Mouse (Mus musculus): ENCODE results near the gene Pla2g4a. TPM values are rescaled to one million over a fixed set of nuclear protein-coding genes. Genes with fewer than 3 reads are reported as not detected.

The Pla2g4a gene
- total and polyA plus RNA-seq, 2 experiments from 2014 or later = 0.93 to 1.3 TPM

DNA sequence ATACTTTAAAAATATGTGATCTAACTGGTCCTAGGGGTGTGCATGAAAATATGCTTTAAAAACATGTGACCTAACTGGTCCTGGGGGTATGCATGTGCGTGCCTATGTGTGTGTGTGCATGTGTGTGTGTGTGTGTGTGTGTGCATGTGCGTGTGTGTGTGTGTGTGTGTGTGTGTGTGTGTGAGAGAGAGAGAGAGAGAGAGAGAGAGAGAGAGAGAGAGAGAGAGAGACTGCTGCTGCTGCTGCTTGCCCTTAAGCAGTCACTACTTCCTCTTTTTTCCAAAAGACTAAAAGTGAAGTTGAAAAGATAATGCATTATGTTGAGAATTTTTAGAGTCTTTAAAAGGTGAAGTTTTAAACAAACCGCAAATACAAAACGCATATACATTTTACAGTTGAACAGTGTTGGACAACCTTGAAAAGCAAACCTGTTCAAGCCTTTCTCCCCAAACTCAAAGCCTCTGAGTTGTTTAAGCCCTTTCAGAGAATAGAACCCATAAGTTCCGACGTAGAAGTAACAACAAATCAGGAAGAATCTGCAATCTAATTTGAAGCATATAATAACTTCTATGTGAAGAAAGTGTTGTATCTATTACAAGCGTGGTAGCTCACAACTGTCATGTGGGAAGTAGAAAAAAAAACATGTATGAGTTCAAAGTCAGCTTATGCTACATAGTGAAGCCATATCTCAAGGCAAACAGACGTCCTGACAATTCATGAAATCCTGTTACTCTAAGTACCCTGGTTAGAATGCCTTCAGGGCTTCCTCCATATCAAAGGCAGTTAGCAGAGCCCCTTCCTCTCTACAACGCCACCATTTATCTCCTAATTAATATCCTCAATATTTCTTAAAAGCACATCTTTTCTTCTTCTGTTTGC is 574 bp upstream of the Pla2g4a start:
- Histone ChIP-seq H3K9me3 (ENCODE audit: low read length) (no peaks in the 10 kb centered on the region), H3K4me2 (ENCODE audit: low read depth, low read length, poor library complexity, severe bottlenecking) (peak overlapping the region; percentile 55), H3K4me3 (ENCODE audit: low read depth, low read length) (peak overlapping the region; percentile 31; the same call in 1 of the 2 replicates), H3K4me1 (ENCODE audit: insufficient read depth, low read length) (no peaks in the 10 kb centered on the region), H3K27me3 (ENCODE audit: insufficient read depth, low read length) (no peaks in the 10 kb centered on the region), H3K36me3 (ENCODE audit: insufficient read depth, low read length) (no peaks in the 10 kb centered on the region), H3K27ac (ENCODE audit: low read depth, low read length) (no peak overlapping the region), H3K9ac (replicated peaks; ENCODE audit: low read length, poor library complexity, severe bottlenecking) (no peak overlapping the region)
- 73% methylated on average over 9 of the region's 9 CpGs for WGBS
- TF ChIP-seq CTCF (IDR thresholded peaks at IDR 0.05) = no peak
- ATAC-seq (ENCODE audit: low FRiP score) (no peak), DNase-seq (ENCODE audit: low spot score) (no peak)

- no peaks in the 10 kb centered on the region for H3K36me3 ChIP-seq (ENCODE audit: insufficient read depth, low read length)
- H3K4me3 ChIP-seq (ENCODE audit: low read depth, low read length) = no peak overlapping the region
- no peaks in the 10 kb centered on the region for H3K9me3 ChIP-seq (ENCODE audit: low read length)
- WGBS = 96% methylated on average over 4 of the region's 4 CpGs
- H3K4me1 ChIP-seq (ENCODE audit: insufficient read depth, low read length) = no peaks in the 10 kb centered on the region
- TF ChIP-seq CTCF (IDR thresholded peaks at IDR 0.05) = no peak
- no peak overlapping the region for H3K9ac ChIP-seq (replicated peaks; ENCODE audit: low read length, poor library complexity, severe bottlenecking)
- H3K4me2 ChIP-seq (ENCODE audit: low read depth, low read length, poor library complexity, severe bottlenecking) = no peak overlapping the region
- ATAC-seq (ENCODE audit: low FRiP score) = no peak
- no peak for DNase-seq (ENCODE audit: low spot score)
- no peak overlapping the region for H3K27ac ChIP-seq (ENCODE audit: low read depth, low read length)
- no peaks in the 10 kb centered on the region for H3K27me3 ChIP-seq (ENCODE audit: insufficient read depth, low read length)
Observed at GRCm38 (mm10) chr1:149960251-149960650, 839 bp downstream of the Pla2g4a start.

GRCm38 (mm10) chr1:149959069-149959468 is 2.0 kb downstream of the Pla2g4a start:
- no peaks in the 10 kb centered on the region for H3K4me1 ChIP-seq (ENCODE audit: insufficient read depth, low read length)
- no peak overlapping the region for H3K9ac ChIP-seq (replicated peaks; ENCODE audit: low read length, poor library complexity, severe bottlenecking)
- no peak overlapping the region for H3K27ac ChIP-seq (ENCODE audit: low read depth, low read length)
- no peaks in the 10 kb centered on the region for H3K9me3 ChIP-seq (ENCODE audit: low read length)
- no peaks in the 10 kb centered on the region for H3K36me3 ChIP-seq (ENCODE audit: insufficient read depth, low read length)
- ATAC-seq (ENCODE audit: low FRiP score) (no peak), DNase-seq (ENCODE audit: low spot score) (no peak)
- 82% methylated on average over 1 of the region's 1 CpGs for WGBS
- H3K27me3 ChIP-seq (ENCODE audit: insufficient read depth, low read length) = no peaks in the 10 kb centered on the region
- H3K4me2 ChIP-seq (ENCODE audit: low read depth, low read length, poor library complexity, severe bottlenecking) = no peak overlapping the region
- no peak for TF ChIP-seq CTCF (IDR thresholded peaks at IDR 0.05)
- no peak overlapping the region for H3K4me3 ChIP-seq (ENCODE audit: low read depth, low read length)

- 82% methylated on average over 4 of the region's 4 CpGs for WGBS
- no peak overlapping the region for H3K4me2 ChIP-seq (ENCODE audit: low read depth, low read length, poor library complexity, severe bottlenecking)
- H3K9ac ChIP-seq (replicated peaks; ENCODE audit: low read length, poor library complexity, severe bottlenecking) = no peak overlapping the region
- no peaks in the 10 kb centered on the region for H3K9me3 ChIP-seq (ENCODE audit: low read length)
- H3K36me3 ChIP-seq (ENCODE audit: insufficient read depth, low read length) = no peaks in the 10 kb centered on the region
- no peak for DNase-seq (ENCODE audit: low spot score)
- no peak for ATAC-seq (ENCODE audit: low FRiP score)
- TF ChIP-seq CTCF (IDR thresholded peaks at IDR 0.05) = no peak
- no peaks in the 10 kb centered on the region for H3K4me1 ChIP-seq (ENCODE audit: insufficient read depth, low read length)
- no peak overlapping the region for H3K27ac ChIP-seq (ENCODE audit: low read depth, low read length)
- no peak overlapping the region for H3K4me3 ChIP-seq (ENCODE audit: low read depth, low read length)
- no peaks in the 10 kb centered on the region for H3K27me3 ChIP-seq (ENCODE audit: insufficient read depth, low read length)
Observed at GRCm38 (mm10) chr1:149955482-149955881, 5.6 kb downstream of the Pla2g4a start.

GRCm38 (mm10) chr1:149954026-149954425 is 7.1 kb downstream of the Pla2g4a start:
- Histone ChIP-seq H3K4me2 (ENCODE audit: low read depth, low read length, poor library complexity, severe bottlenecking) (no peak overlapping the region), H3K36me3 (ENCODE audit: insufficient read depth, low read length) (no peaks in the 10 kb centered on the region), H3K4me3 (ENCODE audit: low read depth, low read length) (no peak overlapping the region), H3K9ac (replicated peaks; ENCODE audit: low read length, poor library complexity, severe bottlenecking) (no peak overlapping the region), H3K27ac (ENCODE audit: low read depth, low read length) (no peak overlapping the region), H3K27me3 (ENCODE audit: insufficient read depth, low read length) (no peaks in the 10 kb centered on the region), H3K4me1 (ENCODE audit: insufficient read depth, low read length) (no peaks in the 10 kb centered on the region), H3K9me3 (ENCODE audit: low read length) (no peaks in the 10 kb centered on the region)
- DNase-seq (ENCODE audit: low spot score) = no peak
- no peak for ATAC-seq (ENCODE audit: low FRiP score)
- WGBS = 87% methylated on average over 6 of the region's 6 CpGs
- no peak for TF ChIP-seq CTCF (IDR thresholded peaks at IDR 0.05)

DNA sequence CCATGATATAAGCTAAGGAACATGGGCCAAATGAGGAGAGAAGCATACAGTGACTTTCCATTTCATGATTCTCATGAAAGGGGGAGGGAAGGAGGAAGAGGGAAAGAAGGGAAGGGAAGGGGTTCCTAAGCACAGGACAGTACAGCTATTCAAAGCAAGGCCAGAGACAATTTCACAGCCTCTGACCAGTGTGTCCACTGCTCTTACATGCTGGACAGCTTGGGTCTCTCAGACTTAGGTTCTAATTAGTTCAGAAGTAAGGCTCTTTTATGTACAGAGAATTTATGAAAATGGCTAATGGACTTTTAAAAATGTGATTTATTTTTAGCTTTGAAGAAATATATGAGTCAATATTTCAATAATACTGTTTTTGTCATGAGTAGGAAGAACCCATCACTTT is 9.0 kb downstream of the Pla2g4a start:
- DNase-seq (ENCODE audit: low spot score) = no peak
- no peak for ATAC-seq (ENCODE audit: low FRiP score)
- H3K27me3 ChIP-seq (ENCODE audit: insufficient read depth, low read length) = no peaks in the 10 kb centered on the region
- no peak overlapping the region for H3K27ac ChIP-seq (ENCODE audit: low read depth, low read length)
- H3K4me1 ChIP-seq (ENCODE audit: insufficient read depth, low read length) = no peaks in the 10 kb centered on the region
- H3K9me3 ChIP-seq (ENCODE audit: low read length) = no peaks in the 10 kb centered on the region
- H3K4me3 ChIP-seq (ENCODE audit: low read depth, low read length) = no peak overlapping the region
- no peak overlapping the region for H3K9ac ChIP-seq (replicated peaks; ENCODE audit: low read length, poor library complexity, severe bottlenecking)
- H3K4me2 ChIP-seq (ENCODE audit: low read depth, low read length, poor library complexity, severe bottlenecking) = no peak overlapping the region
- H3K36me3 ChIP-seq (ENCODE audit: insufficient read depth, low read length) = no peaks in the 10 kb centered on the region
- no peak for TF ChIP-seq CTCF (IDR thresholded peaks at IDR 0.05)

Measured in midbrain, postnatal 0 days (tissue).